Mouse (Mus musculus): ENCODE results near the gene Qrfpr.

DNA sequence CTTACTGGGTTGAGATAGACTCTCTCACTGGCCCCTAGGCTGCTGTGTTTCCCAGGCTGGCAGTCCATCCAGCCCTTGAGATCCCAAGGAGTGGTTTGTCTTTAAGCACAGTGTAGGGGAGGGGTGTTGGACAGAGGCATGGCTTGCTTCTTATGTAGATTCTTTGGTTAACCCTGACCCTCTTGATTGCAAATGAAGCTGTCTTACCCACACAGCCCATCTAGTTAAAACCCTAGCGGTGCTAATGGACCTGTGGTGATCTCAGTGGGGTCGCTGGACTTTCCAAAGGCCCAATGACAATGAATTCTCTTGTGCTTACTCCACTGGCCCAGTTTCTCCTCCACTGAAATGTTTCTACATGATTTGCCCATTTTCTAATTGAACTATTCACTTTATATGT lies 1.2 kb upstream of the Qrfpr start:
- TF ChIP-seq CTCF (IDR thresholded peaks at IDR 0.05; ENCODE audit: control insufficient read depth, insufficient read depth, low read length) (no peak), POLR2A (IDR thresholded peaks at IDR 0.05; ENCODE audit: borderline replicate concordance, control insufficient read depth, low read depth, low read length) (no peak)
